In genomic region chr19:45474686-45475085, GRCm38 (mm10) we compare ENCODE assay signal across 29 mouse cellular contexts.
DNase-seq lines count a peak whose midpoint lies in the region; ATAC-seq and TF ChIP-seq lines count a peak whose summit lies in the region.
"Had no signal": no experiment of that assay in that cellular context is flagged by ENCODE, and none has a peak within 500 bp of the region (broad histone marks: within the 10 kb centered on the region; RNA-seq: fewer than 3 reads in every experiment).

No protein-coding gene starts in this region.

- TF ChIP-seq POLR2A in brain, embryonic 14.5 days (IDR thresholded peaks at IDR 0.05; ENCODE audit: borderline replicate concordance, extremely low read depth, insufficient read depth, insufficient read length, poor library complexity, severe bottlenecking) = no peak

- H3K27ac ChIP-seq in neural tube, embryonic 13.5 days (replicated peaks) = peak overlapping the region; percentile 20; the same call in 1 of the 2 replicates
- H3K27ac ChIP-seq in midbrain, embryonic 11.5 days (ENCODE audit: low read depth, low read length) = no peak overlapping the region
- H3K27ac ChIP-seq: embryonic facial prominence, embryonic 10.5 days; embryonic facial prominence, embryonic 15.5 days; heart, embryonic 10.5 days; kidney, postnatal 0 days; limb, embryonic 15.5 days; liver, embryonic 13.5 days; macrophage had no signal

- DNase-seq in frontal cortex, postnatal 25 days (ENCODE audit: low spot score in 2 of 2) = no peak
- no peak for DNase-seq in neural tube, embryonic 10.5 days (ENCODE audit: extremely low spot score, low spot score)
- peak; percentile 35 for DNase-seq in brain, embryonic 14.5 days (ENCODE audit: low read depth)
- no peak for DNase-seq in midbrain, embryonic 11.5 days (ENCODE audit: low spot score, missing footprints)
- DNase-seq: adrenal gland, postnatal 36 days; cerebellum, adult 8-10 months; cerebellum, postnatal 25 days; heart, postnatal 4 days; kidney, adult 8-10 months; kidney, postnatal 4 days; layer of hippocampus, adult 9-11 months; liver, embryonic 13.5 days; lung, adult 18-20 months; midbrain, embryonic 14.5 days; thymus, postnatal 4 days had no signal

- H3K27me3 ChIP-seq in neural tube, embryonic 13.5 days = no peaks in the 10 kb centered on the region
- peaks cover 2% of the 10 kb centered on the region; the same call in 1 of the 2 replicates for H3K27me3 ChIP-seq in midbrain, embryonic 11.5 days (ENCODE audit: control insufficient read depth, insufficient read depth, low read length)
- H3K27me3 ChIP-seq: embryonic facial prominence, embryonic 15.5 days; hindbrain, embryonic 13.5 days; limb, embryonic 15.5 days; liver, embryonic 13.5 days; neural tube, embryonic 12.5 days had no signal

- 0 out of 2 replicates have a peak, but pooled peaks cover 4% of the 10 kb centered on the region for H3K36me3 ChIP-seq in neural tube, embryonic 13.5 days
- no peaks in the 10 kb centered on the region for H3K36me3 ChIP-seq in midbrain, embryonic 11.5 days (ENCODE audit: control insufficient read depth, insufficient read depth, low read length)
- H3K36me3 ChIP-seq: embryonic facial prominence, embryonic 15.5 days had no signal

- no peak overlapping the region for H3K4me2 ChIP-seq in neural tube, embryonic 13.5 days
- H3K4me2 ChIP-seq in midbrain, embryonic 11.5 days = no peak overlapping the region
- H3K4me2 ChIP-seq: embryonic facial prominence, embryonic 15.5 days; limb, embryonic 15.5 days; liver, embryonic 13.5 days had no signal

- peak; percentile 66 for ATAC-seq in frontal cortex, adult (ENCODE audit: low TSS enrichment)
- ATAC-seq in neural tube, embryonic 13.5 days (ENCODE audit: low read depth) = no peak
- ATAC-seq in erythroblast, adult 5-6 weeks (replicated peaks; ENCODE audit: low FRiP score, poor library complexity, severe bottlenecking) = no peak
- no peak for ATAC-seq in midbrain, embryonic 11.5 days (ENCODE audit: low FRiP score)
- ATAC-seq: intestine, embryonic 16.5 days; lung, postnatal 0 days had no signal

- H3K4me3 ChIP-seq in neural tube, embryonic 13.5 days = no peak overlapping the region
- no peak overlapping the region for H3K4me3 ChIP-seq in midbrain, embryonic 11.5 days (ENCODE audit: low read depth, low read length)
- H3K4me3 ChIP-seq: embryonic facial prominence, embryonic 10.5 days; embryonic facial prominence, embryonic 15.5 days; heart, embryonic 10.5 days; hindbrain, embryonic 13.5 days; limb, embryonic 10.5 days; limb, embryonic 15.5 days; liver, embryonic 13.5 days; neural tube, embryonic 12.5 days had no signal

- no peak for TF ChIP-seq CTCF in brain, embryonic 14.5 days (IDR thresholded peaks at IDR 0.05; ENCODE audit: borderline replicate concordance, extremely low read depth, insufficient read depth, insufficient read length)

- 43% methylated on average over 4 of the region's 4 CpGs for WGBS in neural tube, embryonic 13.5 days
- WGBS in midbrain, embryonic 11.5 days = 84% methylated on average over 4 of the region's 4 CpGs

- peaks cover 54% of the 10 kb centered on the region for H3K4me1 ChIP-seq in neural tube, embryonic 13.5 days (replicated peaks)
- H3K4me1 ChIP-seq in midbrain, embryonic 11.5 days (ENCODE audit: control insufficient read depth, insufficient read depth, low read length) = peaks cover 10% of the 10 kb centered on the region

- no peak overlapping the region for H3K9ac ChIP-seq in neural tube, embryonic 13.5 days
- no peak overlapping the region for H3K9ac ChIP-seq in midbrain, embryonic 11.5 days (ENCODE audit: low read length)
- H3K9ac ChIP-seq: embryonic facial prominence, embryonic 15.5 days; hindbrain, embryonic 13.5 days; limb, embryonic 15.5 days; liver, embryonic 13.5 days had no signal

- H3K9me3 ChIP-seq in neural tube, embryonic 13.5 days = no peaks in the 10 kb centered on the region
- H3K9me3 ChIP-seq in midbrain, embryonic 11.5 days (ENCODE audit: control insufficient read depth, low read length) = no peaks in the 10 kb centered on the region
- H3K9me3 ChIP-seq: embryonic facial prominence, embryonic 10.5 days; embryonic facial prominence, embryonic 15.5 days; heart, embryonic 10.5 days; hindbrain, embryonic 13.5 days; limb, embryonic 10.5 days; limb, embryonic 15.5 days; liver, embryonic 13.5 days; neural tube, embryonic 12.5 days had no signal
